Mouse (Mus musculus) MEL (cell line): ENCODE data around the gene Ankrd33b. TPM values are rescaled to one million over a fixed set of nuclear protein-coding genes. Genes with fewer than 3 reads are reported as not detected.

Source experiments
- DNase-seq: peaks from one replicate; pipeline ENCODE4 v3.0.0; 2011; ENCODE audit warnings: low read depth, low spot score
- H3K27ac ChIP-seq: 2 replicates; pipeline ENCODE4 v1.5.1; 2012; ENCODE audit warnings: low read depth, mild to moderate bottlenecking, control low read depth, low read length, moderate library complexity; ENCODE audit not compliant: control insufficient read depth
- H3K27me3 ChIP-seq, 2 experiments: fragments of 150-350 bp in 1 of 2; sonication (generic) in 1 of 2; 2 replicates each; pipeline ENCODE4 v1.6.1; 2012; ENCODE audit warnings: low read length in 2 of 2, mild to moderate bottlenecking in 2 of 2, improper control_type of control experiment in 1 of 2, moderate library complexity in 1 of 2; ENCODE audit not compliant: insufficient read depth in 2 of 2, control insufficient read depth in 1 of 2
- H3K36me3 ChIP-seq, 2 experiments: 2 replicates each; pipeline ENCODE4 v1.6.1; 2012 to 2014; ENCODE audit warnings: low read length in 2 of 2, improper control_type of control experiment in 1 of 2, inconsistent platforms in 1 of 2, mild to moderate bottlenecking in 1 of 2; ENCODE audit not compliant: insufficient read depth in 2 of 2, control insufficient read depth in 1 of 2
- H3K4me1 ChIP-seq, 2 experiments: fragments of 150-350 bp in 1 of 2; sonication (generic) in 1 of 2; 2 replicates each; pipeline ENCODE4 v1.6.1; 2012; ENCODE audit warnings: low read length in 2 of 2, improper control_type of control experiment in 1 of 2, mild to moderate bottlenecking in 1 of 2; ENCODE audit not compliant: insufficient read depth in 2 of 2, control insufficient read depth in 1 of 2
- H3K4me3 ChIP-seq, 2 experiments: fragments of 150-350 bp in 1 of 2; sonication (generic) in 1 of 2; 2 replicates each; pipeline ENCODE4 v1.5.1; 2012; ENCODE audit warnings: low read depth in 2 of 2, low read length in 2 of 2, mild to moderate bottlenecking in 2 of 2, moderate library complexity in 2 of 2, control low read depth in 1 of 2, improper control_type of control experiment in 1 of 2; ENCODE audit not compliant: control insufficient read depth in 1 of 2, insufficient read depth in 1 of 2
- H3K79me2 ChIP-seq: 2 replicates; pipeline ENCODE4 v1.6.1; 2012; ENCODE audit warnings: mild to moderate bottlenecking, low read length, moderate library complexity; ENCODE audit not compliant: control insufficient read depth, poor library complexity, insufficient read depth
- H3K9ac ChIP-seq: 2 replicates; pipeline ENCODE4 v1.6.1; 2012; ENCODE audit warnings: low read depth, mild to moderate bottlenecking, control low read depth, low read length, moderate library complexity; ENCODE audit not compliant: control insufficient read depth, poor library complexity, severe bottlenecking
- H3K9me3 ChIP-seq: fragments of 150-350 bp; sonication (generic); replicated peaks from 2 replicates; pipeline ENCODE4 v1.6.1; 2012; ENCODE audit warnings: mild to moderate bottlenecking, low read length, improper control_type of control experiment, moderate library complexity; ENCODE audit not compliant: insufficient read depth
- BHLHE40 ChIP-seq: IDR thresholded peaks from 2 replicates; pipeline ENCODE4 v1.6.1; 2012; ENCODE audit warnings: low read depth, mild to moderate bottlenecking, inconsistent platforms, low read length, improper control_type of control experiment, borderline replicate concordance
- CHD1 ChIP-seq: IDR thresholded peaks from 2 replicates; pipeline ENCODE4 v1.6.1; 2012; ENCODE audit warnings: low read depth, mild to moderate bottlenecking, inconsistent platforms, low read length, improper control_type of control experiment
- CTCF ChIP-seq, 3 experiments: IDR thresholded peaks in 2 of 3; conservative IDR thresholded peaks in 1 of 3; 2 replicates each; pipeline ENCODE4 v1.5.1; 2011 to 2012; ENCODE audit warnings: low read length in 3 of 3, low read depth in 2 of 3, mild to moderate bottlenecking in 2 of 3, improper control_type of control experiment in 1 of 3, inconsistent platforms in 1 of 3, mixed read lengths in 1 of 3, moderate library complexity in 1 of 3; ENCODE audit not compliant: control insufficient read depth in 1 of 3, insufficient read depth in 1 of 3, poor library complexity in 1 of 3, severe bottlenecking in 1 of 3
- EP300 ChIP-seq, 2 experiments: IDR thresholded peaks; 2 replicates each; pipeline ENCODE4 v1.6.1; 2011; ENCODE audit warnings: improper control_type of control experiment in 2 of 2, low read length in 2 of 2, low read depth in 1 of 2, mild to moderate bottlenecking in 1 of 2
- ETS1 ChIP-seq: IDR thresholded peaks from 2 replicates; pipeline ENCODE4 v1.6.1; 2012; ENCODE audit warnings: low read depth, mild to moderate bottlenecking, inconsistent platforms, low read length, improper control_type of control experiment, moderate library complexity
- HCFC1 ChIP-seq: IDR thresholded peaks from 2 replicates; pipeline ENCODE4 v1.6.1; 2012; ENCODE audit warnings: low read depth, mild to moderate bottlenecking, inconsistent platforms, low read length, improper control_type of control experiment, moderate library complexity
- MAX ChIP-seq: IDR thresholded peaks from 2 replicates; pipeline ENCODE4 v1.6.1; 2011; ENCODE audit warnings: low read length, improper control_type of control experiment
- MAZ ChIP-seq: IDR thresholded peaks from 2 replicates; pipeline ENCODE4 v1.6.1; 2012; ENCODE audit warnings: low read depth, mild to moderate bottlenecking, inconsistent platforms, low read length, improper control_type of control experiment
- MEF2A ChIP-seq: IDR thresholded peaks from 2 replicates; pipeline ENCODE4 v1.6.1; 2014; ENCODE audit warnings: low read depth, mild to moderate bottlenecking, inconsistent platforms, low read length, improper control_type of control experiment; ENCODE audit not compliant: poor library complexity, insufficient replicate concordance, severe bottlenecking; ENCODE audit errors: extremely low read depth
- MXI1 ChIP-seq: IDR thresholded peaks from 2 replicates; pipeline ENCODE4 v1.6.1; 2011; ENCODE audit warnings: mild to moderate bottlenecking, low read depth, low read length, improper control_type of control experiment
- MYB ChIP-seq: IDR thresholded peaks from 2 replicates; pipeline ENCODE4 v1.6.1; 2011; ENCODE audit warnings: mild to moderate bottlenecking, low read depth, low read length, improper control_type of control experiment
- MYC ChIP-seq: IDR thresholded peaks from 2 replicates; pipeline ENCODE4 v1.6.1; 2011; ENCODE audit warnings: low read depth, mild to moderate bottlenecking, low read length, improper control_type of control experiment, moderate library complexity
- NRF1 ChIP-seq: IDR thresholded peaks from 2 replicates; pipeline ENCODE4 v1.6.1; 2014; ENCODE audit warnings: low read depth, mild to moderate bottlenecking, inconsistent platforms, low read length, improper control_type of control experiment, moderate library complexity; ENCODE audit not compliant: poor library complexity, insufficient read depth, severe bottlenecking
- POLR2A ChIP-seq, 2 experiments: IDR thresholded peaks; 2 replicates each; pipeline ENCODE4 v1.6.1; 2011 to 2012; ENCODE audit warnings: low read length in 2 of 2, mild to moderate bottlenecking in 2 of 2, control low read depth in 1 of 2, improper control_type of control experiment in 1 of 2, low read depth in 1 of 2, moderate library complexity in 1 of 2; ENCODE audit not compliant: control insufficient read depth in 1 of 2, insufficient read depth in 1 of 2, poor library complexity in 1 of 2
- POLR2AphosphoS5 ChIP-seq: IDR thresholded peaks from 2 replicates; pipeline ENCODE4 v1.6.1; 2012; ENCODE audit warnings: low read depth, borderline replicate concordance, mild to moderate bottlenecking, inconsistent platforms, low read length, moderate library complexity, mixed read lengths
- RAD21 ChIP-seq: IDR thresholded peaks from 2 replicates; pipeline ENCODE4 v1.6.1; 2011; ENCODE audit warnings: mild to moderate bottlenecking, low read depth, low read length, improper control_type of control experiment
- RCOR1 ChIP-seq: IDR thresholded peaks from 2 replicates; pipeline ENCODE4 v1.6.1; 2012; ENCODE audit warnings: low read depth, mild to moderate bottlenecking, inconsistent platforms, low read length, improper control_type of control experiment
- SIN3A ChIP-seq: IDR thresholded peaks from 2 replicates; pipeline ENCODE4 v1.6.1; 2012; ENCODE audit warnings: low read length, improper control_type of control experiment, inconsistent platforms
- UBTF ChIP-seq: IDR thresholded peaks from 2 replicates; pipeline ENCODE4 v1.6.1; 2012; ENCODE audit warnings: low read depth, mild to moderate bottlenecking, inconsistent platforms, low read length, improper control_type of control experiment, moderate library complexity, borderline replicate concordance; ENCODE audit not compliant: insufficient read depth
- USF1 ChIP-seq: IDR thresholded peaks from 2 replicates; pipeline ENCODE4 v1.6.1; 2014; ENCODE audit warnings: low read depth, mild to moderate bottlenecking, inconsistent platforms, low read length, improper control_type of control experiment, moderate library complexity
- ZKSCAN1 ChIP-seq: IDR thresholded peaks from 2 replicates; pipeline ENCODE4 v1.6.1; 2012; ENCODE audit warnings: low read depth, mild to moderate bottlenecking, inconsistent platforms, low read length, improper control_type of control experiment, moderate library complexity
- ZNF384 ChIP-seq: IDR thresholded peaks from 2 replicates; pipeline ENCODE4 v1.6.1; 2012; ENCODE audit warnings: low read depth, mild to moderate bottlenecking, inconsistent platforms, low read length, improper control_type of control experiment
- polyA plus RNA-seq, 2 experiments: library from polyadenylated mRNA; stranded (reverse) in 1 of 2; unstranded in 1 of 2; fragments of >175 nt in 1 of 2; fragments of >200 nt in 1 of 2; gene quantifications; 2 replicates each; pipeline versions ENCODE4 v1.2.1 to v1.2.4; 2012; ENCODE audit warnings: low replicate concordance in 2 of 2, low read depth in 1 of 2; ENCODE audit not compliant: insufficient read length in 2 of 2, insufficient read depth in 1 of 2, missing spikeins in 1 of 2
- total RNA-seq: library from RNA; depleted of rRNA; stranded (reverse); fragments of 300-350 nt; gene quantifications from 2 replicates; pipeline ENCODE4 v1.2.3, GENCODE M21; 2012

Gene Ankrd33b
- total and polyA plus RNA-seq, 3 experiments = 11.1 to 16.1 TPM; not detected in 1

DNA sequence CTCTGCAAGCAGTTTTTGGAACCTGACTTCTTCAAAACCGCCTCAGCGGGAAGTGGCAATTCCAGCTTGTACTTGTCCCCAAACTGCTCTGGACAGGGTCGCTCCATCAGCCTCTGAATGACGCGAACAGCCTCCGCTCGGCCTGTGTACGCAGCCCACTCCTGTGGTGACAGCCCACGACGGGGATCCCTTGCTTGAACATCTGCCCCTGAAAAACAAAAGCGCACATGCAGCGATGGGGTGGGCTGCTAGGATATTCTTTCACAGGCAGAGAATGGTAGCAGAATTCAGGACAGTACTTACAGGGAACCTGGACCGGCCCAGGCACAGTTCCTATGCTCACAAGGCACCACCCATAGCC is 69.8 kb downstream of the Ankrd33b start:
- Histone ChIP-seq H3K27ac (no peak overlapping the region), H3K9ac (no peak overlapping the region), H3K36me3 (peaks cover 0 to 12% of the 10 kb centered on the region in 2 experiments; a peak in 2 of 4 replicates)
- TF ChIP-seq BHLHE40 (no peak), MYC (no peak), ETS1 (no peak), HCFC1 (no peak), ZKSCAN1 (no peak), MXI1 (no peak), POLR2AphosphoS5 (no peak), ZNF384 (no peak), CHD1 (no peak), MYB (no peak), POLR2A (IDR thresholded peaks at IDR 0.05; ENCODE audit: control insufficient read depth in 1 of 2, insufficient read depth in 1 of 2, low read depth in 1 of 2, low read length in 2 of 2, poor library complexity in 1 of 2) (no peak), USF1 (no peak), MAX (no peak)
- TF ChIP-seq, all 39 proteins: peak for 0
- H3K9me3 ChIP-seq = no peaks in the 10 kb centered on the region
- no peak for DNase-seq
- no peaks in the 10 kb centered on the region for H3K79me2 ChIP-seq
- H3K4me3 ChIP-seq = no peak overlapping the region
- peaks cover 3 to 10% of the 10 kb centered on the region in 2 experiments; a peak in 3 of 4 replicates for H3K4me1 ChIP-seq
- H3K27me3 ChIP-seq = no peaks in the 10 kb centered on the region

DNA sequence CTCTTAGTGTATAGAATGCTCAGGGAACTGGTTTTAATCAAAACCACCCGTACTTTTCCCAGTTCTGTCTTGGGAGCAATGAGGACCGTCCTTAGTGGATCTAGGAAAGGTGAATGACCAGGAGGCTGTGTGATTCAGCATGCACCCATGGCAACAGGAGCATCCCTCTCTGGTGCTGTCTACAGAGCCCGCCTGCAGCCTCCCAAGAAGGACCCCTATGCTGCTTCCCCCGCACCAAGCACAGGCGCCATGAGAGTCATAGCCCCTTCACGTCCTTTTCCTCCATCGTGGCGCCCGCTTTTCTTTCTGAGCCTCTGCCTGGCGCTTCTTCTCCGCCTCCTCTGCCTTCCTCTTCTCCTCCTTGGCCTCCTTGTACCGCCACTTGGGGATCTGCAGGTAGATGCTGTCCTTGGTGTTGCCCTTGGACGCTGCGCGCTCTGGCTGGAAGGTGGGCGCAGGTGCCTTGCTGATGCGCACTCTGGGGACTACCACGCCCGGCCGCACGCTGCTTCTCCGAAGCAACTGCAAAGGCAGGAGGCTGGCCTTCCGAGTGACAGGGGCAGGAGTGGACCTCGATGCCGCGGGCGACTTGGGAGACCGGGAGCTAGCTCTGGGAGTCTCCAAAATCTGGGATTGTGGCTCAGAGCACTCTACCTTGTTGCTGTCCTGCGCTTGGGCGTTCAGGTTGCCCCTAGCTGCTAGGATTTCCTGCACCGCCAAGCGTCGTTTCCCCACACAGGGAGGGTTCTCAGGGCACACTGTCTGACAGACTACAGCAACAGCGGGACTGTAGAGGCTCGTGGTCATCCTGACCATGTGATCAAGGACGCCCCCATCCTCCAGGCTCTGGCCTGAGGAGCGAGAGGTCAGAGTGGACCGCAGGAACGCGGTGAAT is 70.4 kb downstream of the Ankrd33b start:
- H3K4me3 ChIP-seq = no peak overlapping the region
- H3K4me1 ChIP-seq = peaks cover 3 to 10% of the 10 kb centered on the region in 2 experiments; a peak in 3 of 4 replicates
- H3K9ac ChIP-seq = no peak overlapping the region
- TF ChIP-seq MEF2A (no peak), SIN3A (no peak), ETS1 (no peak), EP300 (IDR thresholded peaks at IDR 0.05; ENCODE audit: low read depth in 1 of 2, low read length in 2 of 2) (no peak), RAD21 (no peak), MYC (no peak), POLR2A (IDR thresholded peaks at IDR 0.05; ENCODE audit: control insufficient read depth in 1 of 2, insufficient read depth in 1 of 2, low read depth in 1 of 2, low read length in 2 of 2, poor library complexity in 1 of 2) (no peak), CHD1 (no peak), CTCF (IDR thresholded peaks at IDR 0.05 in 2 of 3, conservative IDR thresholded peaks at IDR 0.05 in 1 of 3; ENCODE audit: control insufficient read depth in 1 of 3, insufficient read depth in 1 of 3, low read depth in 2 of 3, low read length in 3 of 3, poor library complexity in 1 of 3, severe bottlenecking in 1 of 3) (no peak), RCOR1 (no peak), UBTF (no peak), NRF1 (no peak), MAZ (no peak)
- no peak for DNase-seq
- H3K27me3 ChIP-seq = no peaks in the 10 kb centered on the region
- H3K9me3 ChIP-seq = no peaks in the 10 kb centered on the region
- H3K36me3 ChIP-seq = peaks cover 0 to 12% of the 10 kb centered on the region in 2 experiments; a peak in 2 of 4 replicates
- no peak overlapping the region for H3K27ac ChIP-seq
- no peaks in the 10 kb centered on the region for H3K79me2 ChIP-seq
